Mouse (Mus musculus) testis, postnatal 10 days (tissue): Measurements from ENCODE around the gene Cadps.

Experiments used
- DNase-seq: peaks from one replicate; pipeline ENCODE4 v3.0.0; 2021; ENCODE audit warnings: low spot score

Cadps gene

GRCm38 (mm10) chr14:12730979-12731378, 91.9 kb downstream of the Cadps start:
- no peak for DNase-seq

DNA sequence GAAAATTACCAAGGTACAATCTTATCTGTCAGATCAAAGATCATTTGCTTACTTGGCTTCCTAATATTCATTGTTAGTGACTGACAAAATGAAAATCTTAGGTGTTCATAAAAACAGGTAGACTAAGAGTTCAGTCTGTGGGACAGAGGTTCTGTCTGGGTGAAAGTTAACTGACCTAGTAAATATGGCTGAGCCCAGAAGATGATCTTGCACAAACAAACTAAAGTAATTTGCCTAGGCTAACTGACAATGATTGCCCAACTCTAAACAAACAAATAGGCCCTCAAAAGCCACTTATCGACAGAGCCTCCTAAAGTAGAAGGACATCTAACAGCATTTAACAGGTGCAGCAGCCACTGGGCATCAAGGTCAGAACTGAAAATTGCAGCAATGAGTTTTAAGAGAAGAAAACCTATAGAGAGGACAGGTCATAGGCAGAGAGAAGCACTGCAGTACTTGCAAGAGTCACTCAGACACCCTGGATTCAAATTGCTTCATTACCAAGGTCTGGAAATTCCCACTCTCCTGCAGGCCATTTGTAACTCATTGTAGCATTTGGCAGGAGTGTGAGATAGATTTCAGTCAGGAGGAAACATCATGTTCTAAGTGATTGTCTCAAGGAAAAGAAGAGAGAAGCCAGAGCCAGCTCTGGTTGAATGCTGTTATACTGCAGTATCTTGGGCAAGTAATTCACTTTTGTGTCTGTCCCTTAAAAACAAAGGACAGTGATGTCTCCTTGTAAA, 100.3 kb downstream of the Cadps start:
- DNase-seq, result no peak

GRCm38 (mm10) chr14:12718766-12719165, 104.1 kb downstream of the Cadps start:
- DNase-seq, result no peak

GRCm38 (mm10) chr14:12715906-12716659, 106.8 kb downstream of the Cadps start:
- DNase-seq, result no peak

GRCm38 (mm10) chr14:12707395-12707794, 115.5 kb downstream of the Cadps start:
- DNase-seq, result no peak

- no peak for DNase-seq
These were observed 118.4 kb downstream of the Cadps start for GRCm38 (mm10) chr14:12704461-12704860.

DNA sequence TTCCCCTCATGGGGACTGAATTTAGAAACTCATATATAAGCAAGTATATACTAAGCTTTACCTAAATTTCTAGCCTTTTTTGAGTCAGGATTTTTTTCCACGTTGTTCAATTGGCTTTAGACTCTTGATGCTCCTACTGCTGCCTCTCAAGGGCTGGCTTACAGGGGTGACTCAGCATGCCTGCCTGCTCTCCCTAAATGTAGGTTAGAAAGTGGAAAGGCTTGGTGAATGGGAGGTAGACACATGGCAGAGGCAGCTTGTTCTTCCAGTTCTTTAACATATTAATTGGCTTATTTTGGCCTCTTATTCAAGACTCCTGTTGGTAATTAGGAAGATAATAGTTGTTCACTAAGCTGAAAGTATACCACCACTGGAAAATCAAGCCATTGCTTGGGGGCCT, 132.7 kb downstream of the Cadps start:
- DNase-seq, result no peak

DNA sequence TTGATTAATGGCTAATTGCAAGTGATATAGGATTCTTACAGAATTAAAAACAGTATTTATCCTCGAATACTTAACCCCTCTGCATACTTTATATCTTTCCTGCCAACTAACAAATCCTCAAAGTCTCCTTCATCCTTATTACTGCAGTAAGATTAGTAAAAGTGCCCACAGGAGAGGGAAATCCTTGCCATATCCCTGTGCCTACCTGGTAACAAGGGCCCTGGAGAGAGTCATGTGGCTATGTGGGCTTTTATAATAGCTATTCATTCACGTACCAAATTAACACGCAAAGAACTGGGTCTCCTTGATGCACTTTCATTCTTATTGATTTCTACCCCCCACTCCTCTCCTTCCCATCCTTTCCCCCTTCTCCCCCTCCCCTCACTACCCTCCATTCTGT, 137.9 kb downstream of the Cadps start:
- DNase-seq, result no peak

GRCm38 (mm10) chr14:12680819-12681638, 141.8 kb downstream of the Cadps start:
- DNase-seq, result no peak

GRCm38 (mm10) chr14:12661430-12661829, 161.4 kb downstream of the Cadps start:
- DNase-seq, result no peak

DNA sequence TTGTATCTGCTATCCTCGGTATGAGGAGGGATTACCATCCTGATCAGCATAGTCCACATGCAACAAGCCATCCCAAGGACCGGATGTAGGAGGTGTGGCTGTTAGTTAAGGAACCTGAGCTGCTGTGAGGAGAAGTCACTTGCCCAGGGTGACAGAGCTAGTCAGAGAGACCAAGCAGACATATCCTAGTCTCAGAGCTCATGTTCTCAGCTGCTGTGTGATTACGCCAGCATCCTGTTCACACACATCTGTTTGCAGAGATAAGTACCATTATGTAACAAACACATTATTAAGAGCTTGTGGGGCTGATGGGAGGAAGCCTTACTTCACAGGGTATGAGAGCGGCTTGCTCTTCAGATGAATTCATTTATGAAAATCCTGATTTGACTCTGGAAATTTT, 165.5 kb downstream of the Cadps start:
- no peak for DNase-seq

DNA sequence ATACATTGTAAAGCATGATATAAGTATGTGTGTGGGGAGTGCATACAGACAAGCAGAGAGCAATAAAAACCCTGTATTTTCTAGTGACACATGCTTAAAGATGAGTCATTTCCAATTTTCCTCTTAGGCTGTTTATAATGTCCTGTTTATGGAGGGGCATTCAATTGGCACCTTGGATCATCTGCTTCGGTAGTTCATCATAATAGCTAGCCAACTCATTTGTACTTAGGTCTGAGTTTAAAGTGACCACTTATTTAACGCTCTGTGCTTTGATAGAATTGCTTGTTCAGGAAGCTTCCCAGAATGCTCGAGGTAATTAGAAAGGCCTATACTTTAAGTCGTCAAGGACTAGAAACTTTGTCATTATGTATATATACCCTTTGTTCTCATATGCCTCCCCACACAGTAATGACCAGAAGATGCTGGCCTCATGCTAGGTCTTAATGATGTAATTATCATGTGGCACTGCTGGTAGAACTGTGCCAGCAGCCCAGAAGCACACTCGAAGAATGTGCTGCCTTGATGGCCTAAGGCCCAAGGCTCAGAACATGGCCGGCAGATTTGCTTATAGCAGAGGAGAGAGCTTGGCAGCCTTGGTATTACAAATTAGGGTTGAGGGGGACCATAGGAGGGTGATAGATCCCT, 179.9 kb downstream of the Cadps start:
- DNase-seq, result no peak

DNA sequence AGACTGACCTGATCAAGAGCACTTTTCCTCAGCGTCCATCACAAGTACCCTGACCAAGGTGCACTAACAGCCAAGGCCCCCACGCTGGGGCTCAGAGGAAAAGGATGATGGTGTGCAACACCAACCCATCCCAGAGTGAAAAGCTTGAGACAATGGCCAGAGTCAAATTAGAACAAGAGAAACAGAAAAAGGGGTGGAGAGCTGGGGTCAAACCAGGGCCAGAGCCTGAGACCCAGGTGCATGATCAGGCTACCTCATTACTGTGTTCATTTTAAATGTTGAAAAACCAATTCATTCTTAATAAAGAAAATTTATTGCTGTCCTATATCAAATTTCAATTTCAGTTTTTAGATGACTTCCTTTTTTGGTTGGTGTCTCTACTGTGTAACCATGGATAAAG, 184.1 kb downstream of the Cadps start:
- DNase-seq, result no peak

GRCm38 (mm10) chr14:12637121-12637754, 185.6 kb downstream of the Cadps start:
- DNase-seq, result no peak

GRCm38 (mm10) chr14:12624256-12625130, 198.4 kb downstream of the Cadps start:
- DNase-seq, result no peak

DNA sequence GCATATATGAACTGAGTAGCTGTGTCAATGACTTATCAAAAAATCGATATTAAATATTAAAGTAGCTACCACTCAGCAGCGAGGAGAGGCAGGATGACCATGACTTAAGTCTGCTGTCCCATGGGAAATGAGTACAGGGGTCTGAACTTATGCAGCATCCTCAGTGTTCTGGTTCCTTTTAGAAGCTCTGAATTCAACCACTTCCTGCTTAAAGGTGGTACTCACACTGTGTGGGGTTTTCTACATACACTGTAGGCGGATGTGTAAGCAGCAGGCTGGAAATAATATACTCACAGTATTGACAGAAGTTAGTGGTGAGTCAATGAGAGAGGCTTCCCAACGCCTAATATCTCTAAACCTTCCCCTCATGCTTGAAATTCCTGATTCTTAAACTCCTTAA, 215.9 kb downstream of the Cadps start:
- DNase-seq, result no peak

GRCm38 (mm10) chr14:12606202-12606601, 216.7 kb downstream of the Cadps start:
- no peak for DNase-seq

DNA sequence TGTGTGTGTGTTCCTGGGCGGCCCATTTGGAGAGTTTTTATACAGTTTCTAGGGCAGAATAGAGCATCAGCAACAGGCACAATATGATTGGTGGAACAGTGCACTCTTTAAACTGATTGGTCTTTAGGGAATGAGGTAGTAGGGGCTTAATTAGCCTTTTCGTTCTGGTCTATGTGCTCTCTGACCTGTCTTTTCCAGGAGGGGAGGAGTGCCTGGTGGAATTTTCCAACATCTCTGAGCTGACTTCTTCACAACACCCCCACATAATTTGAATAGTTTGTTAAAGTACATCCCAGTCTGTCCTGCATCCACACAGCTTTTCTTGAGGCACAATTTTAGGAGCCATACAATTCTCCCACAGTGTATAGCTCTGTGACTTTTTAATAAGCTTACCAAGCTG, 220.8 kb downstream of the Cadps start:
- no peak for DNase-seq

GRCm38 (mm10) chr14:12595326-12595725, 227.6 kb downstream of the Cadps start:
- DNase-seq, result no peak

DNA sequence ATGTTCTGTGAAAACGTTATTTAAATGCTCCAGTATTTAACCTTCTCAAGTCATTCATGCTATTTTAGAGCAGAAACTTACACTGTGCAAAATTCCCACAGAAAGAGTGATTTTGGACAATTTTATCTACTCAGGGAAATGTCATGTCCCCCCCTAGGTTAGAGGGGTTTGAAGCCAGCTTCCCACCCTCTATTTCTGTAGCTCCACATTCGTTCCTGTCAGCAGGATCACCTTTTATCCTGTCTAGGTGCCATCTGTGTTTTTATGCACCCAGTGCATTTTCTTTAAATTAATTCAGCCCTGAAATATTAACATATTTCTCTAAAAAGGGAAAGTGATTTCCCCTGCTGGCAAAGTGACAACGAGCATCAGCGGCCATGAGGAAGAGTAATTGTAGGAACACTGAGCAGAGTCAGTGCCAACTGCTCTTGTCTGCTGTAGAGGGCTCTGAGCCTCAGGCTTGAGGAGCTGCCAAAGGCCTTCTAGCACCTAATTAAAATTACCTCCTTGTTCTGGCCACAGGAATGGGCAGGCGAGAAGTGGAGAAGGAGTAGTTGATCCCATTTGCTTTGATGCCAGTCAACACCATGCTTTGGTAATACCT, 230.3 kb downstream of the Cadps start:
- DNase-seq, result no peak
